In genomic region chr9:3258396-3259300, GRCm38 (mm10) we compare ENCODE assay signal across 8 mouse cellular contexts.
DNase-seq lines count a peak whose midpoint lies in the region; ATAC-seq lines count a peak whose summit lies in the region.

No protein-coding gene starts in this region.

- no peak overlapping the region for H3K27ac ChIP-seq in limb, embryonic 13.5 days
- H3K27ac ChIP-seq in midbrain, embryonic 15.5 days, result no peak overlapping the region
- H3K27ac ChIP-seq in stomach, embryonic 15.5 days, result no peak overlapping the region

- H3K36me3 ChIP-seq in limb, embryonic 13.5 days, result no peaks in the 10 kb centered on the region
- no peaks in the 10 kb centered on the region for H3K36me3 ChIP-seq in midbrain, embryonic 15.5 days (replicated peaks)
- H3K36me3 ChIP-seq in stomach, embryonic 15.5 days, result no peaks in the 10 kb centered on the region

- H3K4me3 ChIP-seq in limb, embryonic 13.5 days, result no peak overlapping the region
- H3K4me3 ChIP-seq in midbrain, embryonic 15.5 days, result no peak overlapping the region
- no peak overlapping the region for H3K4me3 ChIP-seq in stomach, embryonic 15.5 days (replicated peaks)

- no peaks in the 10 kb centered on the region for H3K4me1 ChIP-seq in limb, embryonic 13.5 days
- H3K4me1 ChIP-seq in midbrain, embryonic 15.5 days, result no peaks in the 10 kb centered on the region
- no peaks in the 10 kb centered on the region for H3K4me1 ChIP-seq in stomach, embryonic 15.5 days

- H3K4me2 ChIP-seq in limb, embryonic 13.5 days (replicated peaks), result no peak overlapping the region
- H3K4me2 ChIP-seq in midbrain, embryonic 15.5 days, result no peak overlapping the region
- no peak overlapping the region for H3K4me2 ChIP-seq in stomach, embryonic 15.5 days

- no peaks in the 10 kb centered on the region for H3K27me3 ChIP-seq in limb, embryonic 13.5 days
- no peaks in the 10 kb centered on the region for H3K27me3 ChIP-seq in midbrain, embryonic 15.5 days (replicated peaks)
- no peaks in the 10 kb centered on the region for H3K27me3 ChIP-seq in stomach, embryonic 15.5 days (replicated peaks)

- peaks cover 48% of the 10 kb centered on the region for H3K9me3 ChIP-seq in limb, embryonic 13.5 days
- peaks cover under 1% of the 10 kb centered on the region for H3K9me3 ChIP-seq in midbrain, embryonic 15.5 days
- H3K9me3 ChIP-seq in stomach, embryonic 15.5 days, result no peaks in the 10 kb centered on the region

- WGBS in limb, embryonic 13.5 days, result 61% methylated on average over 10 of the region's 10 CpGs
- WGBS in midbrain, embryonic 15.5 days, result 61% methylated on average over 10 of the region's 10 CpGs
- WGBS in stomach, embryonic 15.5 days, result 57% methylated on average over 10 of the region's 10 CpGs

- peak; percentile 59 for DNase-seq in urinary bladder, postnatal 14 days (ENCODE audit: low spot score)
- no peak for DNase-seq in urinary bladder, postnatal 10 days (ENCODE audit: low spot score)
- peak; percentile 66 to 72 for DNase-seq in cerebellum, postnatal 14 days
- DNase-seq in frontal cortex, postnatal 36 days (ENCODE audit: low spot score in 2 of 2), result peak; percentile 2 to 15
- peak; percentile 100 for DNase-seq in hindlimb bud, embryonic 11.5 days (ENCODE audit: extremely low spot score, low read depth, low spot score)

- ATAC-seq in limb, embryonic 13.5 days (ENCODE audit: low FRiP score, low read depth), result peak; percentile 99
- peak; percentile 100 for ATAC-seq in midbrain, embryonic 15.5 days (replicated peaks)
- ATAC-seq in stomach, embryonic 15.5 days (ENCODE audit: insufficient read depth, low FRiP score, low read depth), result peak; percentile 100

- H3K9ac ChIP-seq in limb, embryonic 13.5 days, result no peak overlapping the region
- no peak overlapping the region for H3K9ac ChIP-seq in midbrain, embryonic 15.5 days
- H3K9ac ChIP-seq in stomach, embryonic 15.5 days, result no peak overlapping the region
